Mouse (Mus musculus) heart, adult 2 months (tissue): Measurements from ENCODE around the gene Zfp768. TPM values are rescaled to one million over a fixed set of nuclear protein-coding genes. Genes with fewer than 3 reads are reported as not detected.
A peak's percentile ranks its signal among the peaks of the same experiment; 100 is the strongest.

Experiments used
- DNase-seq, 2 experiments: peaks; one replicate each; pipeline ENCODE4 v3.0.0; 2021
- H3K27ac ChIP-seq: fragments of 200-600 bp; 2 replicates; pipeline ENCODE4 v1.8.1; 2022
- H3K27me3 ChIP-seq: fragments of 200-500 bp; 2 replicates; pipeline ENCODE4 v1.6.1; 2012; ENCODE audit warnings: mild to moderate bottlenecking, low read length, inconsistent platforms, mixed read lengths; ENCODE audit not compliant: control insufficient read depth, insufficient read depth
- H3K36me3 ChIP-seq: fragments of 200-500 bp; 2 replicates; pipeline ENCODE4 v1.6.1; 2012; ENCODE audit warnings: low read length, inconsistent platforms; ENCODE audit not compliant: control insufficient read depth, insufficient read depth
- H3K4me1 ChIP-seq: fragments of 200-500 bp; 2 replicates; pipeline ENCODE4 v1.6.1; 2011; ENCODE audit warnings: low read length; ENCODE audit not compliant: control insufficient read depth, insufficient read depth
- H3K4me3 ChIP-seq: fragments of 200-600 bp; 2 replicates; pipeline ENCODE4 v1.8.1; 2022
- H3K79me2 ChIP-seq: fragments of 200-500 bp; replicated peaks from 2 replicates; pipeline ENCODE4 v1.6.1; 2012; ENCODE audit warnings: mild to moderate bottlenecking, inconsistent platforms, low read length, moderate library complexity, mixed read lengths; ENCODE audit not compliant: control insufficient read depth, insufficient read depth
- H3K9ac ChIP-seq: fragments of 200-500 bp; 2 replicates; pipeline ENCODE4 v1.6.1; 2012; ENCODE audit warnings: low read depth, mild to moderate bottlenecking, control low read depth, inconsistent platforms, low read length, mixed read lengths
- CTCF ChIP-seq: fragments of 200-600 bp; IDR thresholded peaks from 2 replicates; pipeline ENCODE4 v1.8.1; 2022; ENCODE audit warnings: antibody characterized with exemption, mild to moderate bottlenecking, moderate library complexity
- EP300 ChIP-seq: fragments of 200-500 bp; IDR thresholded peaks from 2 replicates; pipeline ENCODE4 v1.6.1; 2011; ENCODE audit warnings: low read depth, low read length, control low read depth; ENCODE audit not compliant: insufficient read depth
- POLR2A ChIP-seq: fragments of 200-500 bp; IDR thresholded peaks from 2 replicates; pipeline ENCODE4 v1.6.1; 2011; ENCODE audit warnings: mild to moderate bottlenecking, low read depth, low read length, control low read depth; ENCODE audit not compliant: insufficient read depth
- WGBS: fragments of 180-500 bp; shearing (Covaris S2); methylation state at CpG from one replicate; pipeline ENCODE4 v1.1.7; 2018; 5-methylcytosine and 5-hydroxymethylcytosine counted together
- intact Hi-C: fragments of 180-260 bp; cut with DNase I; formaldehyde crosslinking; loops from one replicate; pipeline ENCODE4 v1.15.1; 2025
- long read RNA-seq: library from polyadenylated mRNA; stranded (forward); transcript quantifications from one replicate; pipeline ENCODE4 v2.0.0, GENCODE M21; 2021
- polyA plus RNA-seq: library from polyadenylated mRNA; depleted of rRNA; stranded (reverse); fragments of >200 nt; gene quantifications from 2 replicates; pipeline ENCODE4 v1.2.3, GENCODE M21; 2012; rRNA removed
- total RNA-seq, 2 experiments: library from RNA; stranded (reverse); gene quantifications; 2 replicates each; pipeline ENCODE4 v1.2.3; 2021

Zfp768 gene
- total RNA-seq (10 to 100 TPM; 36.5 to 37.2 TPM), polyA plus RNA-seq (30.8 and 31.6 TPM in 2 replicates)
- long read RNA-seq, transcript Zfp768-201 (2 exons, 2,356 nt): major isoform, 31 of 37 reads
- long read RNA-seq, partial matches to known transcripts: 0 of 37 reads
- long read RNA-seq, other reads (novel, unspliced or antisense): 6 of 37 reads

DNA sequence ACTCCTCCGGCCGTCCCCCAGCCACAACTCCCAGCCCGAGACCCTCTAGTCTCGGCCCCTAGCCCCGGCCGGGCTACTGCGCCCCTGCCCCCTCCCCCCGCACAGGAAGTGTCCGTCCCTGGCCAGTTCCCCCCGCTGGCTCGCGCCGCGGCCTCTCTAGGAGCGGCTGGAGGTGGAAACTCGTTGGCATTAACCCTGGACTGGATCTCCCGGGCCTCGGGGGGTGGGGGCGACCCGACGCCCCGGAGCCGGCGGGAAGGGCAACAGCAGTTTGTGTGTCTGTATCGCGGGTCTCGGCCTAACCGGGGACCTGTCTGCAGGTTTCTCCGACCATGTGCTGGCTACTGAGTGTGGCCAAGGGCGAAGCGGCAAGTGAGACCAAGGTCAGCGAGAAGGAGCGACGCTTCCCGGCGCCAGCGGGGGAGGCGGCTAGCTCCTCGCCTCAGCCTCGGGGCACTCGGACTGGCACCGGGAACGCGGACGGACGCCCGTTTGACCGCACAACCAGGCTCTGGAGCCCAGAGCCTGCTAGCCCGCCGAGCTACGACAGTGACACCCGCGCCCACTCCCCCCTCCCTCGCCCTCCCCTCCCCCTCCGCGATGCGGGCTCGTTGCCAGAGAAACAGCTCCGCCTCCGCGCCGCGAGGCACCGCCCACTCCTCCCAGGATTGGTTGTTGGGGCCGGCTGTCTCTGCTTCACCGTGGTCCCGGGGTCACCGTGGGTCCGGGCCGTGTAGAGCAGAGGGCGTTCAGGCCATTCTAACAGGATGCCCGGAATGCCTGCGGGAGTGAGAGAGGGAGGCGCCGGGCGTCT is at the start of gene Zfp768:
Gene Zfp768 (minus strand): TSS at position 78 of the 814 bp plus-strand sequence.
- intact Hi-C loops: loop anchor here (2.0 to 5.0 kb wide), 2 partner anchors 91 to 267 kb away; no protein-coding TSS in a partner anchor
- peak; percentile 95 to 97 for DNase-seq
- 0 out of 2 replicates have a peak, but pooled peaks cover 2% of the 10 kb centered on the region for H3K79me2 ChIP-seq
- peaks cover 4% of the 10 kb centered on the region for H3K36me3 ChIP-seq
- H3K4me3 ChIP-seq: peak within 1 kb of the TSS; percentile 96
- H3K27ac ChIP-seq: peak within 1 kb of the TSS; percentile 100
- no peaks in the 10 kb centered on the region for H3K4me1 ChIP-seq
- TF ChIP-seq EP300 (peak; percentile 45; the same call in 1 of the 2 replicates), CTCF (no peak), POLR2A (peak; percentile 93)
- WGBS: under 1% methylated on average over 71 of the region's 76 CpGs
- H3K27me3 ChIP-seq: no peaks in the 10 kb centered on the region
- H3K9ac ChIP-seq: peak within 1 kb of the TSS; percentile 91

DNA sequence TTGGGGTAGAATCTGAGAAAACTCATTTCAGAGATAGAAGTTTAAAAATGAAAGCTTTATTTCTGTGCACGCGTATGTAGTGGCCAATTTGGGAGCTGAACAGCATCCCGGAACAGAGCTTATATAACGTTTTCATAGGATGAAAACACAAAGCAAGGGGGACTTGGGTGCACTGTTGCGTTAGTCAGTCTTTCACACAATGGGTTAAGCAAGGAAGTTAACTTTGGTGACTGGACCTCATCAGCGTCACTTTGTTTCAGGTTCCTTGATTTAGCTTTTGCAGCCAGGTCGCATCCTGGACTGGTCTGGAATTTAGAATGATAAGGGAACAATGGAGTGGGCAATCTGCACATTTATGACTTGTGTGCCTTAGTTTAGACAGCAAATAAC is 48.5 kb upstream of the Zfp768 start:
- Histone ChIP-seq H3K27ac (peak overlapping the region; percentile 96), H3K36me3 (no peaks in the 10 kb centered on the region; the same call in 1 of the 2 replicates), H3K9ac (peak overlapping the region; percentile 55), H3K4me3 (peak overlapping the region; percentile 97), H3K4me1 (peaks cover 7% of the 10 kb centered on the region), H3K27me3 (no peaks in the 10 kb centered on the region), H3K79me2 (no peaks in the 10 kb centered on the region)
- 3% methylated on average over 7 of the region's 7 CpGs for WGBS
- DNase-seq: no peak
- TF ChIP-seq POLR2A: no peak
- TF ChIP-seq EP300: no peak
- no peak for TF ChIP-seq CTCF
- intact Hi-C loops: loop anchor here (2.0 to 5.0 kb wide), 3 partner anchors 13 to 78 kb away; partner anchors contain the start of genes Zfp747 and Zfp764

DNA sequence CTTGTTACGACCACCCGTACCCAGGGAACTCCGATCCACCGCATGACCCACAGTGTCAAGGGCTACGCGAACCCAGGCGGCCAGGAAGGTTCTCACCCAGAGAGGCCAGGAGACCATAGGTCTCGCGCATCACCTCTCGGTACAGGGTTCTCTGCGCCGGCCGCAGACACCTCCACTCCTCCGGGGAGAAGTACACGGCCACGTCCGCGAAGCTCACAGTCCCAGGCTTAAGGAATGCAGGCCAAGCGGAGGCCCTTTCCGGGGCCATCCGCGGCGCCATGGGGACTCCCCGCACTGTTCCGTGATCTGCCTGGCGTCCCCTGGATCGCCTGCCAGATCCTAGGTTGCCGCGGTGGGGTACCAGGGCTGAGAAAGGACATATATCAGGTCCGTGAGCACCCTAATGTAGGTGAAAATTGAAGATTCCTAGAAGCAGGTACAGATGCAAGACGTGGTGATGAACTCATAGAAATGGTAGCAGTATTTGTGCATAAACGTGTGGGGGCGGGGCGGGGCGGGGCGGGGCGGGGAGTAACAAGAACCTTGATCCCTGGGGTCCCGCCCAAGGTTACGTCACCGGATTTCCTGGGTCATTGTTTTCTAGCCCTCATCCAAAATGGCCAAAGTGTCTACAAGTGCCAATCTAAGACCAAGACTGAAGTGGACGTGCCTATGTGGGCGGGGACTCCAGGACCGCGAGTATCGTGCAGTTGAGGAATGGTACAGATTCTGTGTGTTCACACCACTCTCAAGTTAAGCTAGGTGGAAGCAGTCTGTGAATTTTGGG is 48.0 kb upstream of the Zfp768 start, which contains the start of gene E430018J23Rik:
Gene E430018J23Rik (minus strand): TSS at position 473 of the 787 bp plus-strand sequence.
- Histone ChIP-seq H3K27me3 (no peaks in the 10 kb centered on the region), H3K4me3 (peak within 1 kb of the TSS; percentile 97), H3K9ac (peak within 1 kb of the TSS; percentile 79), H3K4me1 (peaks cover 7% of the 10 kb centered on the region), H3K27ac (peak within 1 kb of the TSS; percentile 96), H3K36me3 (no peaks in the 10 kb centered on the region; the same call in 1 of the 2 replicates), H3K79me2 (no peaks in the 10 kb centered on the region)
- under 1% methylated on average over 45 of the region's 45 CpGs for WGBS
- intact Hi-C loops: loop anchor here (2.0 to 5.0 kb wide), 3 partner anchors 13 to 79 kb away; partner anchors contain the start of genes Zfp747 and Zfp764
- DNase-seq: peak; percentile 95 to 97
- TF ChIP-seq EP300 (peak; percentile 76; the same call in 1 of the 2 replicates), POLR2A (peak; percentile 86), CTCF (no peak)

DNA sequence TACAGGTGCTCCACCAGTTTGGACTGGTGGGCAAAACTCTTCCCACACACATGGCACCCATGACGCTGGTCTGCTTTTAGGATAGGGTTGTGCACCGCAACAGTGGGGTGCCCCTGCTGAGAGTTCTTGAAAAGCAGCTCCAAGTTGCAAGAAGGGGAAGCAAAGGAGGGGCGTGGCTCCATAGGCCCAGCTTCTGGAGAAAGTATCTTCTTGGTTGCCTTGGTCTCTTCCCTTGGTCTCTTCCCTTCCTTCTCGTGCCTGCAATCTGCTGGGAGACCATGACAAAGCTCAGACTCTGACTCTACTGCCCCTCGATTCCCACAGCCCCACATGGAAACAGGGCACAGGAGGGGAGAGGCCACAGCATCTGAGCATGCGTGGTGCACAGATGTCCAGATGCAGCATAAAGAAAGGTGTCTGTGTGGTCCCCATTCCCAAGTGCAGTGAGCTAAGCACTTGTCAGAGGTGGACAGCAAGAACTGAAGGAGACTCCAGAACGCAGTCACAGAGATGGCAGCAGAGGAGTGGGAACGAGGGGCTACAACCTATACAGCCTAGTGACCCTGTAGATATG is 46.9 kb upstream of the Zfp768 start:
- Histone ChIP-seq H3K27me3 (no peaks in the 10 kb centered on the region), H3K36me3 (no peaks in the 10 kb centered on the region; the same call in 1 of the 2 replicates), H3K9ac (no peak overlapping the region), H3K27ac (no peak overlapping the region), H3K4me3 (no peak overlapping the region), H3K79me2 (no peaks in the 10 kb centered on the region), H3K4me1 (peaks cover 7% of the 10 kb centered on the region)
- TF ChIP-seq EP300 (no peak), POLR2A (no peak), CTCF (no peak)
- DNase-seq: no peak
- intact Hi-C loops: loop anchor here (2.0 to 5.0 kb wide), 3 partner anchors 14 to 80 kb away; partner anchors contain the start of genes Zfp747 and Zfp764
- WGBS: 79% methylated on average over 8 of the region's 8 CpGs

DNA sequence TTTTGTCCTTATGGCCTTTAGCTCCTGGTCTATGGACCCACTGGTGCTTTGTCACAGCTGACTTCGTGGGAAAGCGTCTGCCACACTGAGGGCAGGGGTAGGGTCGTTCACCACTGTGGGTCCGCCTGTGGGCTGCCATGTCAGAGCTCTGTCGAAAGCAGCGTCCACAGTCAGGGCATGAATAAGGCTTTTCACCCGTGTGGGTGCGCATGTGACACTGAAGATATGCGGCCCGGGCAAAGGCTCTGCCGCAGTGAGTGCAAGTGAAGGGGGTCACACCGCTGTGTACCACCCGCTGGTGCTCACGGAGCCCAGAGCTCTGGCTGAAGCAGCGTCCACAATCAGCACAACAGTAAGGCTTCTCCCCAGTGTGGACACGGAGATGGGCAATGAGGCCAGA is 46.1 kb upstream of the Zfp768 start:
- Histone ChIP-seq H3K36me3 (no peaks in the 10 kb centered on the region; the same call in 1 of the 2 replicates), H3K79me2 (no peaks in the 10 kb centered on the region), H3K4me3 (no peak overlapping the region), H3K9ac (no peak overlapping the region), H3K27ac (no peak overlapping the region), H3K27me3 (no peaks in the 10 kb centered on the region), H3K4me1 (peaks cover 9% of the 10 kb centered on the region)
- WGBS: 97% methylated on average over 16 of the region's 16 CpGs
- TF ChIP-seq POLR2A: no peak
- intact Hi-C loops: loop anchor here (5.0 kb wide), 1 partner anchor 81 kb away; no protein-coding TSS in a partner anchor
- DNase-seq: no peak
